Mouse (Mus musculus): Measurements from ENCODE around the gene Olfr64. TPM values are rescaled to one million over a fixed set of nuclear protein-coding genes. Genes with fewer than 3 reads are reported as not detected.

The Olfr64 gene
- not detected for total RNA-seq (2021)
- long read RNA-seq, experiment 1 = 0 reads
- long read RNA-seq, experiment 2 = 0 reads

- no peak for DNase-seq (ENCODE audit: low spot score in 2 of 2)
Measured at GRCm38 (mm10) chr7:103894385-103894784, at the start of gene Olfr64. TSS of gene Olfr64 (minus strand) at chr7:103894485.

- DNase-seq (ENCODE audit: low spot score in 2 of 2) = peak; percentile 3 to 19
Measured at GRCm38 (mm10) chr7:103942730-103943129, 48.4 kb upstream of the Olfr64 start.

DNA sequence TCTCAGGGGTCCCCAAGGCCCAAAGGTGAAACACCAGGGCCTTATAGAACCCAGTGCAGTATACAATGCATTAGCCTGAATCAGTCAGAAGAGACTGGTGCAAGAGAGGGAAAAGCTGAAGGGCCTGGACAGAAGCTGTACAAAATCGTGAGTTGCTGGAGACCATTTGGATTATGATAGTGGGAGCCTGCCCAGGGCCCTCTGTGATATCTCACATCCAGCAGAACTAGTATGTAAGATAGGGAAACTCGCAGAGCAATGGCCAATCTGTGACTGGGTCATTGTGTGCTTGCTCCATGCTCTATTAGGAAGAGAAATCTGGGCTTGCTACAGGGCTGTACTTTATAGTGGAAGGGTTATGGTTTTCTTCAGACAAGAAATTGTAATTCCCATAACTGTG lies 40.0 kb upstream of the Olfr64 start, which contains the start of gene Olfr632:
Gene Olfr632 (plus strand): TSS at position 84 of the 400 bp plus-strand sequence.
- no peak for DNase-seq (ENCODE audit: low spot score in 2 of 2)

DNA sequence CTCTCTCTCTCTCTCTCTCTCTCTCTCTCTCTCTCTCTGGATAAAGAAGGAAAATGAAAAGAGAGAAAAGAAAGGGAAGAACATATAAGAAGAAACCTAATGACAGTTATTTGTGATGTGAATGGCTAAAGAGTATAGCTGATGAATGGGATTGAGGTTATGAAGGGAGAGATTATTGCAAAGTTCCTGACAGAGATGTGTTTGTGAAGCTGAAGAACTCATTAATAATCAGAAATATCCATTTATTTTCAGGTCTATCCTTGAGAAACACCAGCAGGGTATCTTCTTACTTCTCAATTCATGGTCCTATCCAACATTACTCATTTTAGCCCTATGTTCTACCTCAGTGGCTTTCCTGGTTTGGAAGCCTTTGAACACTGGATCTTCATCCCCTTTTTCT lies 34.2 kb upstream of the Olfr64 start, which contains the start of gene Olfr631:
Gene Olfr631 (plus strand): TSS at position 301 of the 400 bp plus-strand sequence.
- no peak for DNase-seq (ENCODE audit: low spot score in 2 of 2)

GRCm38 (mm10) chr7:103915338-103915737 lies 21.1 kb upstream of the Olfr64 start:
- no peak for DNase-seq (ENCODE audit: low spot score in 2 of 2)

DNA sequence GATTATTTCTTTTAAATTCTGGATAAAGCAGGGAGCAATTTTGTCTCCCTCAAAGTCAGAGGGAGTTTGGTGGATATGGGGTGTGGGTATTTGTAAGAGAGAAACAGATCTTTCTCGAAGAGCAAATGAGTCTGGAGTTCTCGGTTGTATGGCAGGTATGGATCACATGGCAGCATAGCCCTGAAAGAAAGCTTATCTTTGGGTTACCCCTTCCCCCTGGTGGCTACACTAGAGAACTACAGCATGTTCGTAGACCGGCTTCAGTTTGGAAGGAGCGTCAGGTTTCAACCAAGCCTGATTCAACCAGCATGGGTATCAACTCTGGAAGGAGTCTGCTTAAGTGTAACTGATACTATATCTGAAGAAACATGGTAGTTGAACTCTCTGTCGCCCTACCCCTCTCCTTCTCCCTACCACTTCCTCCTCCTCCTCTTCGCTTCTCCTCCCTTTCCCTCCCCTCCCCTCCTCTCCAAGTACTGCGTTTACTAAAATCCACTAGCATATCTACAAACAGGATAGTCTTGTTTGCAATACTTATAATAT lies 18.8 kb upstream of the Olfr64 start:
- DNase-seq (ENCODE audit: low spot score in 2 of 2) = no peak

- no peak for DNase-seq (ENCODE audit: low spot score in 2 of 2)
Measured at GRCm38 (mm10) chr7:103910047-103910446, 15.8 kb upstream of the Olfr64 start.

GRCm38 (mm10) chr7:103903187-103903586 lies 8.9 kb upstream of the Olfr64 start, which contains the start of gene Olfr65:
TSS of gene Olfr65 (plus strand) at chr7:103903487.
- DNase-seq (ENCODE audit: low spot score in 2 of 2) = no peak

GRCm38 (mm10) chr7:103886152-103886551 lies 8.1 kb downstream of the Olfr64 start, which contains the start of gene Olfr66:
TSS of gene Olfr66 (minus strand) at chr7:103886252.
- no peak for DNase-seq (ENCODE audit: low spot score in 2 of 2)

GRCm38 (mm10) chr7:103877093-103877492 lies 17.2 kb downstream of the Olfr64 start:
- no peak for DNase-seq (ENCODE audit: low spot score in 2 of 2)

DNA sequence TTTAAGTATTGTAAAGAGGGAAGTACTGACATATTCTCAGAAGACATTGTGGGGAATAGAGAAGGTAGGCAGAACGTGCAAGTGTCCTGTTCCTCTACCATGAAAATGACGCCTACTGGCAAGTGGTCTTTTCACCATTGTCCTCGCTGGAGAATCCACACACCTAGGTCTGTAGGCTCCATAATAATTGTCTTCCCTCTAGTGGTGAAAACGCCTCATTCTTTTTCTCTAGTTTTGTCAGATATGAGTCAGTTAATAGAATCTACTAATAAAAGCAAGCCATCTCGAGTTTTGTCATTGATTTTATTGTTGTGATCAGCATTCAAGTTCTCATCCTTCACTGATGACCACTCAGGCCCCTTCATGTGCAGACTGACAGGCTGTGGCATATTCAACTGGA lies 19.8 kb downstream of the Olfr64 start:
- no peak for DNase-seq (ENCODE audit: low spot score in 2 of 2)

DNA sequence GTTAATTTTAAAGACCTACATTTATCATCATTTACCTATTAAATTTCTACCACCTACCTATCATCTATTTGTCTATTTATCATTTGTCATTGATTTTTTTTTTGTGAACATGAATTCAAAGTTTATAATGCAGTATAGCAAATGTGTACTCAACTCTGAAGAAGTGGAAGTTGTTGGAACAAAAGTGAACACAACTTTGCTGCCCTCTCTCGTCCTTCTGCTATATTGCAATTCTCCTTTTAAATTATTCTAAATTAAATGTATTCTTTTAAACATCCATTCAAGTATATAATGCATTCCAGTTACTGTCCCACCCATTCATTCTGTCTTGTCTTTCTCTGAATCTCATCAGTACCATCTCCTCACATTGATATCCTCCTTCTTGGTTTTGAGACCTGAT lies 21.2 kb downstream of the Olfr64 start:
- DNase-seq (ENCODE audit: low spot score in 2 of 2) = peak in 1 of 2 experiments; percentile 17

- no peak for DNase-seq (ENCODE audit: low spot score in 2 of 2)
Measured at GRCm38 (mm10) chr7:103870667-103871066, 23.6 kb downstream of the Olfr64 start.

DNA sequence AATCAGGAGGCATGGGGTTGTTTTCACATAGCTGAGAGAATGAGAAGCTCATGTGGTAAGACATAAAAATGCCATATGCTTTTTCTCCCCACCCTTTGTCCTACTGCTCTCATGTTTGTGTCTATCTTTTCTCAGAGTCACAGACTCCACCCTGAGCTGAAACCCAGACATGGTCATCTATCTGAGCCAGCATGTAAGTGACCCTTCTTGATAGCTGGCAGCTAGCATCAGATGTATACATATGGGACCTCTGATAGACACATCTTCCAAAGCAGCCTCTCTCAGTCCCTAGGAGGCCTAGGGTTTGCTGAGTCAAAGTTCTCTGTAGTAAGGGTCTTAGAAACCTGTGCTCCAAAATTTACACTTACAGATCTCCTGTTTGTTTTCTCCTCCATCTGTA lies 28.6 kb downstream of the Olfr64 start:
- no peak for DNase-seq (ENCODE audit: low spot score in 2 of 2)

DNA sequence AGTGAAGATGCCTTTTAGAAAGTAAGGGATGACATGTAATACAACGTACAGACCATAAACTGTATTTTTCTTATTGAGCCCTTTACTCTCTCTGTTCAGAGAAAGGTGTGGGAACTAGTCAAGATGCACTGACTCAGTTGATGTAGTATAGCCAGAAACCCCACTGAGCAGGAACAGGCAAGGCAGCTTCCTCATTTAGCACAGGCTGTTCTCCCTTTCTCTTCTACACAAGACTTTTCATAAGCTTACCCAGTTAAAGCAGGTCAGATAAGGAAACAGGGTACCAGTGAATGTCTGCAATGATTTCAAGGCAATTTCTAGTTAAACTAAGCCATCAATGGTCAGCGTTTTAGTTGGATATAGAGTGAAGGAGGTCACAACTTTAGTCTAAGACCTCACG lies 32.8 kb downstream of the Olfr64 start:
- no peak for DNase-seq (ENCODE audit: low spot score in 2 of 2)

DNA sequence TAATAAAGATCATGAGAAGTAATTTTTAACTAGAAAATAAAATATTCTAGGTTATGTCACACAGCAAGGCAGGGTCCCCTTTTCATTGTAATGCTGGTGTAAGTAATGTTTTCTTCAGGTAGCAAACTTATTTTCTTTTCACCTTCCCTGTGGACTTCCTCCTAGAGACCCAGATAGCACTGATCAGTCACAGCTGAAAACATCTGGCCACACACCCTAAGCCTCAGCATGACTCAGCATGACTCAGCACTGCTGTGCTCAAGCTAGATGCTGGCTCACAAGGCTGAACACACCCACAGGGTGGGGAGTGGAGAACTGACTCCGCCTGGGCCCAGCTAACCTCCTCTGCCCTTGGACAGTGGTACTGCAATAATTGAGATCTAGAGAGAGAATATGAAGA lies 33.4 kb downstream of the Olfr64 start:
- DNase-seq (ENCODE audit: low spot score in 2 of 2) = no peak

- no peak for DNase-seq (ENCODE audit: low spot score in 2 of 2)
Measured at GRCm38 (mm10) chr7:103859076-103859475, 35.2 kb downstream of the Olfr64 start.

DNA sequence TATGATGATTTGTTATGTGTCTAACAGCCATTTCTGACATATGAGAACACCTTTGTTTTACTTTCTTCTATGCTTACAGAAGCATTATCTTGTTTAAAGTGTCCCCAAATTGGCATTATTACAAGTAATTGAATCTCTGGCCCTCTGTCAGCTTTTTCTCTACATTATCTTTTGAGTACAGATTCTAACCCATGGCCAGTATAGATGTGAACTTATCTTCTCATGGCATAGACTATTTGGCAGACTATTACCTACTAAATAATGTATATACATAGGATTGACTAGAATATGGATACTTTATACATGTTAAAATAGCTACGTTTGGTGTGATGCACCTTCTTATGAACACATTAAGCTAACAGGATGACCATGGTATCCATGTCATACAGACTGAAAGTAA lies 39.6 kb downstream of the Olfr64 start:
- no peak for DNase-seq (ENCODE audit: low spot score in 2 of 2)

DNA sequence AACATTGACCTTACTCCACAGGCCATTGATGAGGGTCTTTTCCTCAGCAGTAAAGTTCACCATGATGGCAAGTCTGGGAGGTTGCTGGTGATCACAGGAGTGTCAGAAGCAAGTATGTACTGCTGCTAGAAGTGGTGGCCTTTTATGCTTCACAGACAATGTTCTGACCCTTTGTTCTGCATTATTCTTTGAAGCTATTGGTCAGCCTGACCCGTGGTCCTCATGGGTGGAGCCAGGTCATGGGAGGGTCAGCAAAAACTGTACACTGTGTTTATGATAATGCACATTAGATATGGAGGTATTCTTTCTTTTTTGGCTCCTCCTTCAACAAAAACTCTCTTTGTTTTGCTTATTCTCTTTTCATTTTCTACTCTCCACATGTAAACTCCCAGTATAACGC lies 41.2 kb downstream of the Olfr64 start, which contains the start of gene Hbb-y:
Gene Hbb-y (minus strand): TSS at position 127 of the 400 bp plus-strand sequence.
- DNase-seq (ENCODE audit: low spot score in 2 of 2) = no peak

DNA sequence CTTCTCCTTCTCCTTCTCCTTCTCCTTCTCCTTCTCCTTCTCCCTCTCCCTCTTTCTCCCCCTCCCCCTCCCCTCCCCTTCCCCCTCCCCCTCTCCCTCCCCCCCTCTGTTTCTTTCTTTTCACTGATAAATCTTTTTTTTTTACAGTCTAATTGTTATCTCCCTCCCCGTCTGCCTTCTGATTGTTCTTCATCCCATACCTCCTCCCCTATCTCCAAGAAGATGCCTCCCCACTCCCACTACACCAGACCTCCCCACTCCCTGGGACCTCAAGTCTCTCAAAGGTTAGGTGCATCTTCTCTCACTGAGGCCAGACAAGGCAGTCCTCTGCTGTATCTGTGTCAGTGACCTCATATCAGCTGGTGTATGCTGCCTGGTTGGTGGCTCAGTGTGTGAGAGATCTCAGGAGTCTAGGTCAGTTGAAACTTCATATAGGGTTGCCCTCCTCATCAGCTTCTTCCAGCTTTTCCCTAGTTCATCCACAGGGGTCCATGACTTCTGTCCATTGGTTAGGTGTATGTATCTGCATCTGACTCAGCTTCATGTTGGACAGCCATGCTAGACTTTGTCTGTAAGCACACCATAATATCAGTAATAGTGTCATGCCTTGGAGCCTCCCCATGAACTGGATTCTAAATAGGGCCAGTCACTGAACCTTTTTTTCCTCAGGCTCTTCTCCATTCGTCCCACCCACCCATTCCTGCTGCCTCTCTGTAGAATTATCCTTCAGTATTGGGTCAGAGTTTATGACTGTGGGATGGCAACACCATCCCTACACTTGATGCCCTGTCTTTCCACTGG lies 49.6 kb downstream of the Olfr64 start:
- no peak for DNase-seq (ENCODE audit: low spot score in 2 of 2)

- DNase-seq (ENCODE audit: low spot score in 2 of 2) = no peak
Measured at GRCm38 (mm10) chr7:103843034-103843433, 51.3 kb downstream of the Olfr64 start, which contains the start of gene Hbb-bh1. TSS of gene Hbb-bh1 (minus strand) at chr7:103843164.

GRCm38 (mm10) chr7:103840268-103840667 lies 54.0 kb downstream of the Olfr64 start, which contains the start of gene Hbb-bh2:
TSS of gene Hbb-bh2 (minus strand) at chr7:103840520.
- DNase-seq (ENCODE audit: low spot score in 2 of 2) = no peak

Measured in left cerebral cortex, adult 18-20 months (tissue).